Mouse (Mus musculus): ENCODE data around the gene Nrn1l. TPM values are rescaled to one million over a fixed set of nuclear protein-coding genes. Genes with fewer than 3 reads are reported as not detected.

Nrn1l gene
- polyA plus RNA-seq, 1 experiment from 2014 or later: 0.99 TPM

DNA sequence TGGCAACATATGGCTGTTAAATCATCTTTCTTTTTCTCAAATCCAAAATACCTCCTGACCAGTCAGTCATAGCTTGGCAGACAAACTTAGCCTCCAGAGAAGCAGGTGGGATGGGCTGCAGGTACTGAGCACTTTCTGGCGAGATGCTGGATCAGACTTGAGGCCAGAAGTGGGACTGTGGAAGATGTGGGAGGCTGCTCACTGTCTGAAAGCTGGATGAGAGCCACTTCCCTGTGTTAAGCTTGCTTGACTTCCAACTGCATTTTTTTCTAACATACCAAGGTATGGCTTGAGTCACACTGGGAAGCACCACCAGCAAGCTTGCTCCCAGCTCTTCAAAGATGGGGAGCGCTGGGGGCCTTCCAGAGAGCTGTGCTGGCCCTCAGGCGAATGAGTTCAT lies 31.8 kb downstream of the Nrn1l start:
- no peaks in the 10 kb centered on the region for H3K36me3 ChIP-seq (ENCODE audit: control insufficient read depth, insufficient read depth, low read length)
- H3K27ac ChIP-seq (ENCODE audit: low read depth, low read length): no peak overlapping the region
- H3K9me3 ChIP-seq (ENCODE audit: control insufficient read depth, low read length): no peaks in the 10 kb centered on the region
- ATAC-seq (ENCODE audit: low read depth): no peak
- H3K9ac ChIP-seq (replicated peaks; ENCODE audit: low read depth, low read length): no peak overlapping the region
- no peaks in the 10 kb centered on the region for H3K27me3 ChIP-seq (ENCODE audit: control insufficient read depth, insufficient read depth, low read length)
- 77% methylated on average over 3 of the region's 3 CpGs for WGBS
- no peak overlapping the region for H3K4me2 ChIP-seq (ENCODE audit: low read depth, low read length)
- H3K4me3 ChIP-seq (ENCODE audit: low read depth, low read length): no peak overlapping the region
- no peaks in the 10 kb centered on the region for H3K4me1 ChIP-seq (ENCODE audit: control insufficient read depth, insufficient read depth, low read length)

DNA sequence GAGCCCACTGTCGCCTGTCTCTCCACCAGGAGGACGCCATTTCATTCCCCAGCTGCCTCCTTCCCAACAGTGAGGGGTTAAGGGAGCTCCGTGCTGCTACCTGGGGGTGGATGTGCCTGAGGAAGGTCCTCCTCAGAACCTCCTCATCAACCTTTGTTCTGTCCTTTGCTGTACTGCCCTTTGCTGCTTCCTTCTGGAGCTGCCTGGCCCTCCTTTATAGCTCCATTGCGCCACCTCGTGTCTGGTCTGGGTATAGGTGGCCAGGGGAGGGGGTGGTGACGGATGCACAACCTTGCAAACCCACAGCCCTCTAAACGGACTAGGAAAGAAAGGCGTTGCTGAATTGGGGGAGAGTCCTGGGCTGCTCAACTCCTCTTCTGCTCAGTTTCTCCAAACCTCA lies 37.2 kb downstream of the Nrn1l start:
- 0 out of 2 replicates have a peak, but pooled peaks cover 3% of the 10 kb centered on the region for H3K36me3 ChIP-seq (ENCODE audit: control insufficient read depth, insufficient read depth, low read length)
- no peak overlapping the region for H3K4me3 ChIP-seq (ENCODE audit: low read depth, low read length)
- no peak overlapping the region for H3K9ac ChIP-seq (replicated peaks; ENCODE audit: low read depth, low read length)
- WGBS: 20% methylated on average over 8 of the region's 8 CpGs
- no peak overlapping the region for H3K4me2 ChIP-seq (ENCODE audit: low read depth, low read length)
- ATAC-seq (ENCODE audit: low read depth): peak; percentile 68
- no peaks in the 10 kb centered on the region for H3K4me1 ChIP-seq (ENCODE audit: control insufficient read depth, insufficient read depth, low read length)
- peak overlapping the region; percentile 41; the same call in 1 of the 2 replicates for H3K27ac ChIP-seq (ENCODE audit: low read depth, low read length)
- no peaks in the 10 kb centered on the region for H3K9me3 ChIP-seq (ENCODE audit: control insufficient read depth, low read length)
- no peaks in the 10 kb centered on the region for H3K27me3 ChIP-seq (ENCODE audit: control insufficient read depth, insufficient read depth, low read length)

DNA sequence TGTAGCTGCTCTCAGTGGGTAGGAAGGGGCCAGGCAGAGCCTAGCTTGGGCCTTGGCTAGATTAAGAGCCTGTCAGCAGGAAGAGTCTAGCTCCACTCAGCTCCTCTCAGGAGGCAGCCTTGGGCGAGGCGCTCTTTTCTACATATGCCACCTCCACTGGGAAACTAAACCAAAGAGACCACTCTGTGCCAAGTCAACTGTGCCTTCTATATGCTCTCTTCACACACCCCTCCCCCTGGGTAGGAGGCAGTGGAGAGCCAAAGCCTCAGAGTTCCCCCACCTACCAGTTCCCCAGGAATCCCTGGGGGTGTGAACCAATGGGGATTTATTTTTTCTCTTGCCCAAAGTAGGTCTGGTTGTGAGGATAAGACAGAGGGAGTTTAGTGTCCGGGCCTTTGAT lies 37.9 kb downstream of the Nrn1l start:
- H3K27me3 ChIP-seq (ENCODE audit: control insufficient read depth, insufficient read depth, low read length): no peaks in the 10 kb centered on the region
- 0 out of 2 replicates have a peak, but pooled peaks cover 2% of the 10 kb centered on the region for H3K4me1 ChIP-seq (ENCODE audit: control insufficient read depth, insufficient read depth, low read length)
- H3K4me3 ChIP-seq (ENCODE audit: low read depth, low read length): no peak overlapping the region
- 0 out of 2 replicates have a peak, but pooled peaks cover 3% of the 10 kb centered on the region for H3K36me3 ChIP-seq (ENCODE audit: control insufficient read depth, insufficient read depth, low read length)
- 94% methylated on average over 3 of the region's 3 CpGs for WGBS
- no peak for ATAC-seq (ENCODE audit: low read depth)
- H3K9me3 ChIP-seq (ENCODE audit: control insufficient read depth, low read length): no peaks in the 10 kb centered on the region
- H3K27ac ChIP-seq (ENCODE audit: low read depth, low read length): no peak overlapping the region
- H3K4me2 ChIP-seq (ENCODE audit: low read depth, low read length): no peak overlapping the region
- no peak overlapping the region for H3K9ac ChIP-seq (replicated peaks; ENCODE audit: low read depth, low read length)

DNA sequence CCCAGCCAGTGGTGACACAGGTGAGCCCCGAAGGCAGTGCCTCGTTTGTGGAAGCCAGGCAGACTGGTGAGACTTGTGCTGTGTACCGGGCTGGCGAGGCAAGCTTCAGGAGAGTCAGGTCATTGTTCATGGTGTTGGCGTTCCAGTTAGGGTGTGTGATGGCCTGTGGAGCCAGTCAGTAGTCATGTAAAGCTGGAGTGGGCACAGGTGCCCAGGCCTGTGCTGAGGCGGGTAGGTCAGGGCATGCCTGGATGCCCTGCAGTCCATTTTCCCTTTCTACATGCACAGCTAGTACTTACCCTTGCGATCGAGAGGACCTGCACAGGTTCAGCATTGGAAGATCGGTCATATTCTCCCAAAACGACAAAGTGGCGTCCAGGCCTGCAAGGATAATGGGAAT lies 39.2 kb downstream of the Nrn1l start:
- Histone ChIP-seq H3K27me3 (ENCODE audit: control insufficient read depth, insufficient read depth, low read length) (no peaks in the 10 kb centered on the region), H3K4me1 (ENCODE audit: control insufficient read depth, insufficient read depth, low read length) (0 out of 2 replicates have a peak, but pooled peaks cover 5% of the 10 kb centered on the region), H3K4me3 (ENCODE audit: low read depth, low read length) (no peak overlapping the region), H3K36me3 (ENCODE audit: control insufficient read depth, insufficient read depth, low read length) (0 out of 2 replicates have a peak, but pooled peaks cover 3% of the 10 kb centered on the region), H3K9ac (replicated peaks; ENCODE audit: low read depth, low read length) (no peak overlapping the region), H3K9me3 (ENCODE audit: control insufficient read depth, low read length) (no peaks in the 10 kb centered on the region), H3K4me2 (ENCODE audit: low read depth, low read length) (no peak overlapping the region), H3K27ac (ENCODE audit: low read depth, low read length) (no peak overlapping the region)
- 89% methylated on average over 11 of the region's 11 CpGs for WGBS
- ATAC-seq (ENCODE audit: low read depth): no peak

DNA sequence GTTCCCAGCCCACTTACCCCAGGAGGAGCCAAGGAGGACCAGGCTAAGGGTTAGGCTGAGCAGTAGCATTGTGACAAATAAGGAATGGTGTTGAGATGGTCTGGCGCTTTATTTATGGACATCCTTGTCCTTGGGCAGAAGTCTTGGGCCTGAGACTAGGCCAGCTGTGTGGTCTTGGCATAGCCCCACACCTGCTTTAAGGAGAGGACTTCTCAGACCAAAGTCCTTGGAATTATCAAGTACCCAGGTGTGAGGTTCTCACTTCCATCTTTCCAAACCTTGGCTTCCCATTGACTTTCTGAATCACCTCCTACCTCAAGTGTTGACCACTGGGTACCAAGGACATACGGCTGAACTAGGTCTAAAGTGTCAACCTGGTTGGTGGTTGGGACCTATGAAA lies 40.4 kb downstream of the Nrn1l start, which contains the start of gene Ctrl:
Gene Ctrl, minus strand, starts transcription at position 101 of the 400 bp plus-strand sequence.
- WGBS: 94% methylated on average over 2 of the region's 2 CpGs
- Histone ChIP-seq H3K4me1 (ENCODE audit: control insufficient read depth, insufficient read depth, low read length) (peaks cover 10% of the 10 kb centered on the region; the same call in 1 of the 2 replicates), H3K36me3 (ENCODE audit: control insufficient read depth, insufficient read depth, low read length) (0 out of 2 replicates have a peak, but pooled peaks cover 3% of the 10 kb centered on the region), H3K4me2 (ENCODE audit: low read depth, low read length) (no peak within 1 kb of the TSS), H3K4me3 (ENCODE audit: low read depth, low read length) (no peak within 1 kb of the TSS), H3K9ac (replicated peaks; ENCODE audit: low read depth, low read length) (no peak within 1 kb of the TSS), H3K9me3 (ENCODE audit: control insufficient read depth, low read length) (no peaks in the 10 kb centered on the region), H3K27me3 (ENCODE audit: control insufficient read depth, insufficient read depth, low read length) (no peaks in the 10 kb centered on the region), H3K27ac (ENCODE audit: low read depth, low read length) (no peak within 1 kb of the TSS)
- ATAC-seq (ENCODE audit: low read depth): no peak

DNA sequence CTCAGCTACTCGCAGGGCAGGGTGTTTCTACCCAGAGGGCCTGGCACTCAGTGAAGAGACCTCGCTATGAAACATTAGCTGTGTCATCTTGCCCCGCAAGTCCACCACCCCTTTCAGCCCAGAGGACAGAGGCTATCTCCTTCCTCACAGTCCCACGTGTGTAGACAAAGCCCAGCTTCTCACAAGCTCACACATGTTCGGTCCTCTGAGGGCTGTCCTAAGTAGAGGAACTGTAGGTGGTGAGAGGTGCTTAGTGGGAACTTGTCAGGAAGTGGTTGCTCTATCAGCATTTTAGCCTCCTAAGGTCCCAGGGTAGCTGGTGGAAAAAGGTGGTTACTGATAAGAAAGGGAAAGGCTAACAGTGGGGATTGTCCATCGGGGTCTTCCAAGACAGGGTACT lies 41.7 kb downstream of the Nrn1l start:
- no peak overlapping the region for H3K4me3 ChIP-seq (ENCODE audit: low read depth, low read length)
- H3K27ac ChIP-seq (ENCODE audit: low read depth, low read length): no peak overlapping the region
- no peak overlapping the region for H3K9ac ChIP-seq (replicated peaks; ENCODE audit: low read depth, low read length)
- H3K4me2 ChIP-seq (ENCODE audit: low read depth, low read length): no peak overlapping the region
- WGBS: 87% methylated on average over 6 of the region's 6 CpGs
- H3K27me3 ChIP-seq (ENCODE audit: control insufficient read depth, insufficient read depth, low read length): no peaks in the 10 kb centered on the region
- ATAC-seq (ENCODE audit: low read depth): no peak
- H3K9me3 ChIP-seq (ENCODE audit: control insufficient read depth, low read length): no peaks in the 10 kb centered on the region
- 0 out of 2 replicates have a peak, but pooled peaks cover 3% of the 10 kb centered on the region for H3K36me3 ChIP-seq (ENCODE audit: control insufficient read depth, insufficient read depth, low read length)
- H3K4me1 ChIP-seq (ENCODE audit: control insufficient read depth, insufficient read depth, low read length): peaks cover 10% of the 10 kb centered on the region; the same call in 1 of the 2 replicates

DNA sequence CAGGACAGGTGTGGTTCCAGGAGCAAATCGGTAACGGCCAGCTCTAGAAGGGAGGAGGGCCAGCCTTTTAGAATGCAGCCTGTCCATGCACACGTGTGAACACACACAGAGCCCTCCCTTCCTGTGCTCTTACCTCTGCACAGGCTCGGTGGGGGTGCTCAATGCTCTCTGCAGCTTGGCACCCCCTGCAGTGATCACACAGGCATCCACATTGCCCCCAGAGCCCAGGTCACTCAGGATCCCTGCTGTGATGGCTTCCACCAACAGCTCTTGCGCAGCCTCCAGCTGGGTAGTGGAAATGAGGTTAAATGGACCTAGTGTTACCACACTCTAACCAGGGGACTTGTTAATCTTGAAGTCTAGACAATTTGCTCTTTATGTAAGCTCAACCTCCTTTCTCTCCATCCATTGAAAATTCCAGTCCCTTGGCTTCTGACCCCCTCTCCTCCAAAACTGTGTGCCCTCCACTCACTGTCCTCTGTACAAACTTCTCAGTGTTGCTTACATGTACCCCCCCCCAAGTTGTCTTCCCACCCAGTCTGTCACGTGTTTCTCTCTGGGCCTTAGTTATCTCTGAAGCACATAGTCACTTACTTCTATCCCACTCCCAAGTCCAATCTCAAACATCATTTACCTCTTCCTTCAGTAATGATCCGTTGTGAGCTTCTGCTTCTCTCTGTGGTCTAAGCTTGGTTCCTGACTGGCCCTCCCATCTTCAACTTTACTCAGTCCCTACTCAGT lies 42.7 kb downstream of the Nrn1l start:
- H3K27ac ChIP-seq (ENCODE audit: low read depth, low read length): no peak overlapping the region; the same call in 1 of the 2 replicates

DNA sequence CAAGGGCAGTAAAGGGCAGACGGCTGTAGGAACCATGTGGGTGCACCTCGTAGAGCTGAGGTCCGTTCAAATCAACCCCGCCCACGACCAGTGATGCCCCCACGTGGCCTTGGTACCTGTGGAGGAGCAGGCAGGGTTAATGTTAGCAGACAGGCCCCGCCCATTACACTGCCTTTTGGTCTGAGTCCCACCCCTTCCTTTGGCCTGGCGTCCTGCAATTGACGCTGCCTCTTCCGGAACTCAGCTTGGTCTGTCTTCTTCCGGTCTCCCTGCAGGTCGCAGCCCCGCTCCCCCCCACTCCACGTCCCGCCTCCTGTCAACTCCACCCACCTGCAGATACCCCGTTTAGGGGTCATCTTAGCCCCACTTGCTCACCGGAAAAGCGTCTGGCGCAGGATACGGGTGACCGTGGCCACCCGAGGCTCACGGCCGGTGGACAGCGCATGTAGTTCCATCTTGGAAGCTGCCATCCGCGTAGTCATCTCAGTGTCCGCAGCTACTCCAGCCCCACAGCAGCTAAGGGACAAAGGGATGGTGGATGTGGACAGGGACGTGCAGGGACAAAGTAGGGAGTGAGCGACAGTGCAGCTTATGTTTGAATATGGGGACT lies 43.6 kb downstream of the Nrn1l start:
- H3K9me3 ChIP-seq (ENCODE audit: control insufficient read depth, low read length): no peaks in the 10 kb centered on the region
- peak overlapping the region; percentile 52 for H3K4me3 ChIP-seq (ENCODE audit: low read depth, low read length)
- WGBS: under 1% methylated on average over 30 of the region's 30 CpGs
- H3K4me1 ChIP-seq (ENCODE audit: control insufficient read depth, insufficient read depth, low read length): peaks cover 10% of the 10 kb centered on the region; the same call in 1 of the 2 replicates
- 0 out of 2 replicates have a peak, but pooled peaks cover 3% of the 10 kb centered on the region for H3K36me3 ChIP-seq (ENCODE audit: control insufficient read depth, insufficient read depth, low read length)
- peak overlapping the region; percentile 85 for H3K9ac ChIP-seq (replicated peaks; ENCODE audit: low read depth, low read length)
- H3K27me3 ChIP-seq (ENCODE audit: control insufficient read depth, insufficient read depth, low read length): no peaks in the 10 kb centered on the region
- peak overlapping the region; percentile 69 for H3K4me2 ChIP-seq (ENCODE audit: low read depth, low read length)
- peak; percentile 93 for ATAC-seq (ENCODE audit: low read depth)
- peak overlapping the region; percentile 87 for H3K27ac ChIP-seq (ENCODE audit: low read depth, low read length)

More for the DNA sequence above, 42.7 kb downstream of the Nrn1l start:
- 0 out of 2 replicates have a peak, but pooled peaks cover 3% of the 10 kb centered on the region for H3K36me3 ChIP-seq (ENCODE audit: control insufficient read depth, insufficient read depth, low read length)
- no peaks in the 10 kb centered on the region for H3K27me3 ChIP-seq (ENCODE audit: control insufficient read depth, insufficient read depth, low read length)
- H3K9ac ChIP-seq (replicated peaks; ENCODE audit: low read depth, low read length): peak overlapping the region; percentile 85
- no peak for ATAC-seq (ENCODE audit: low read depth)
- no peaks in the 10 kb centered on the region for H3K9me3 ChIP-seq (ENCODE audit: control insufficient read depth, low read length)
- peak overlapping the region; percentile 52 for H3K4me3 ChIP-seq (ENCODE audit: low read depth, low read length)
- 37% methylated on average over 7 of the region's 7 CpGs for WGBS
- H3K4me1 ChIP-seq (ENCODE audit: control insufficient read depth, insufficient read depth, low read length): peaks cover 10% of the 10 kb centered on the region; the same call in 1 of the 2 replicates
- H3K4me2 ChIP-seq (ENCODE audit: low read depth, low read length): peak overlapping the region; percentile 69

Data from neural tube, embryonic 14.5 days (tissue).